Mouse (Mus musculus) kidney, adult 11 months (tissue): ENCODE results near the gene Gng12.
"Not testable (repeated sequence)": the region's sequence is repeated elsewhere in the genome, so short reads cannot be mapped to it uniquely, and the experiment has no call there.

Experiments
- DNase-seq: peaks from one replicate; pipeline ENCODE4 v3.0.0; 2022

Gng12 gene

DNA sequence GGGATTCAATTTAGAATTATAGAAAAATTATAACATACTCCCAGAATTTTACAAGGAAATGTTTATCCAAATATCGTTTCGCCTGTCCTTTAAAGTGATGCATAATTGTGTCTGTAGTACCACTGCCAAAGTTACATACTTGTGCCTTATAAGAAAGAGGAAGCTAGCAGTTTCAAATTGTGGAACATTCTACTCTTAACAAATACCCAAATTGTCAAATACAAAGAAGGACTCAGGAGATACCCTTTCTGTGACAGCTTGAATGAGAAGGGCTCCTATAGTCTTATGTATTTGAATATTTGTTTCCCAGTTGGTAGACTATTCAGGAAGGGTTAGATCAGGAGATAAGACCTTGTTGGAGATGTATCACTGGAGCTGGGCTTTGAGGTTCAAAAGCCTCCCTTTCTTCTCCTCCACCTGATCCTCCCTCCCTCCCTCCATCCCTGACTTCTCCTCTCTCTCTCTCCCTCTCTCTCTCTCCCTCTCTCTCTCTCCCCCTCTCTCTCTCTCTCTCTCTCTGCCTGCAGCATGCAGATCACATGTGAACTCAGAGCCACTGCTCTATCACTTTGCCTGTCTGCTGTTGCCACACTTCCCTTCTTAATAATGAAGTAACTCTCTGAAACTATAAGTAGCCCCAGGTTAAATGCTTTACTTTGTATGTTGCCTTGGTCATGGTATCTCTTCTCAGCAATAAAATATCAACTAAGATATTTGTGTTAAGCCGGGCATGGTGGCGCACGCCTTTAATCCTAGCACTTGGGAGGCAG lies 62.5 kb downstream of the Gng12 start:
- DNase-seq: no peak

- peak; percentile 69 for DNase-seq
Measured at GRCm38 (mm10) chr6:66962582-66963043, 66.4 kb downstream of the Gng12 start.

- DNase-seq: no peak
Measured at GRCm38 (mm10) chr6:66963068-66963467, 66.9 kb downstream of the Gng12 start.

DNA sequence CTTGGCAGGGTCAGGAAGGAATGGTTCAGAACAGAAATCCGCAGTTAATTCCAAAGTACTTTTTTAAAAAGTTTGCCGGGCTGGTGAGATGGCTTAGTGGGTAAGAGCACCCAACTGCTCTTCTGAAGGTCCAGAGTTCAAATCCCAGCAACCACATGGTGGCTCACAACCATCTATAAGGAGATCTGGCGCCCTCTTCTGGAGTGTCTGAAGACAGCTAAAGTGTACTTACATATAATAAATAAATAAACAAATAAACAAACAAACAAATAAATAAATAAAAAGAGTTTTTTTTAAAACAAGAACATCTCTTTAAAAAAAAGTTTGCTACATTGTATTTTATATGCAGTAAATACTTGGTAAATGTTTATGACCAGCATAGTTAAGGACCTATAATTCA lies 67.5 kb downstream of the Gng12 start:
- DNase-seq: not testable (repeated sequence)

GRCm38 (mm10) chr6:66964222-66964621 lies 68.0 kb downstream of the Gng12 start:
- DNase-seq: no peak

GRCm38 (mm10) chr6:66965203-66965602 lies 69.0 kb downstream of the Gng12 start:
- DNase-seq: no peak

- peak; percentile 66 for DNase-seq
Measured at GRCm38 (mm10) chr6:66967788-66968187, 71.6 kb downstream of the Gng12 start.

DNA sequence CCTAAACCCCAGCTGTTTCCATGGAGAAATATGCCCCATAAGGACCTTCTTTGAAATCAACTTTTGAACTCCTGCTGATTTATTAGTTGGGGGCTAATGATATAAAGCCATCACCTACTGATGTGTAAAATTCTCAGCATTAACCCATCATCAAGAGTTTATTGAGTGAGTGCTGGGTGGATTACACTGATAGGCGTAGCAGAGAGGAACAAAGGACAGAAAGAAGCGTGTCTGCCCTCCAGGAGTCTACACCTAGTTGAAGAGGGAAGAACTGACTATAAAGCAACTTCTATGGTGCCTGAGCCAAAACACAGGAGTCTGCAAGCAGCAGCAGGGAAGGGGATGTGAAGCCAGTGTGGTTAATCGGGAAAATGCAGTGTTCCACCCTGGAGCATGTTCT lies 73.2 kb downstream of the Gng12 start:
- no peak for DNase-seq

DNA sequence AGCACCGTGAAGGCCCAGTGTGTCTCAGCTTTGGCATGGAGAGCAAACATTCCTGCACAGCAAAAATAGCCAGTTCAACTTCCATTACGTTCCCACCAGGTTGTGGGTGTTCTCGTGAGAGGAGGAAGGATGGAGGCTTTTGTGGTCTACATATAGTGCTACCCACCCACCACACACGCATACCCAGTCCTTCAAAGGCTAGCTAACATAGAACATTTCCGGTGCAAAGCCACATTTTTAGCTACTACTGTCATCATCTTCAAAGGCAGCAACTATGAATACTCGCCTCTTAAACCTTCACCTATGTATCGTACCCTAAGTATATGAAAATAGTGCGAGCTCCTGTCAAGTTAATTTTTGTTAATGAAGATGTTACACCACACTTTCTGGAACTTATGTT lies 76.1 kb downstream of the Gng12 start:
- no peak for DNase-seq

GRCm38 (mm10) chr6:66973180-66973579 lies 77.0 kb downstream of the Gng12 start:
- no peak for DNase-seq

GRCm38 (mm10) chr6:66975522-66975921 lies 79.3 kb downstream of the Gng12 start:
- no peak for DNase-seq

DNA sequence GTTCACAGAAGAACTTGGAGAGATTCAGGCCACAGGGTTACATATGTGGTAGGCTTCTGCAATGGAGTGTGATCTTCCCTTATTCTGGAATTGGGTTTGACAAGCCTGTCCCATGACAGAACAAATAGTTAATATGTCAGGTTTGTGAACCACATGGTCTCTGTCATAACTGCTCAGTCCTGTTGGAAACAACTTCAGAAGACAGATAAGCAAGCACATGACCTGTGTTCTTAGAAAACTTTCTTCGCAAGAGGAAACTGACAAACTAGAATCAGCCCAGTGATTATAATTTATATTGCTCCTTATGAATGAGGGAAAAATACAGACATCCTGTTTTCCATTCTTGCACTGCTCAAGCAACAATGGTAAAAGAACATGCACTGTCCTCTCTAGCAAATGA lies 83.0 kb downstream of the Gng12 start:
- no peak for DNase-seq

DNA sequence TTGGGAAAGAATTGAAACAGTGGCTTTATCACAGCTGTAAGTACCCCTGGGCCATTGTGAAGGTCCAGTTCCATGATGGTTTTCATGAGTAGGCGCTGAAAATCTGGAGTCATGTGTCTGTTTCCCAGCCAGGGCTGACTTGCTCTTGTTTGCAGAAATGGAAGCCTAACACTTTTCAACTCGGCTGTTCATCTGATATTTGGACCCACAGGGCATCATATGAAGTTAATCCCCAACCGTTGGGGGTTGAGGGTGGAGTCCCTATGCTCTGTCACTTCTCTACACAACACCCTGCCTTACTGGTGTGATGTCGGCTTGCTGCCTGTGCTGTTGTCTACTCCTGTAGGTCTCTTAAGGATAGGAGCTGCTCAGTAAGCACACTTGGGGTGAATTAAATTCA lies 83.8 kb downstream of the Gng12 start:
- DNase-seq: no peak

- DNase-seq: no peak
Measured at GRCm38 (mm10) chr6:66981366-66981765, 85.2 kb downstream of the Gng12 start.

- peak; percentile 61 for DNase-seq
Measured at GRCm38 (mm10) chr6:66981864-66982263, 85.7 kb downstream of the Gng12 start.

GRCm38 (mm10) chr6:66984079-66984478 lies 87.9 kb downstream of the Gng12 start:
- no peak for DNase-seq

- DNase-seq: no peak
Measured at GRCm38 (mm10) chr6:66984672-66985071, 88.5 kb downstream of the Gng12 start.

GRCm38 (mm10) chr6:66985500-66985899 lies 89.3 kb downstream of the Gng12 start:
- DNase-seq: no peak

DNA sequence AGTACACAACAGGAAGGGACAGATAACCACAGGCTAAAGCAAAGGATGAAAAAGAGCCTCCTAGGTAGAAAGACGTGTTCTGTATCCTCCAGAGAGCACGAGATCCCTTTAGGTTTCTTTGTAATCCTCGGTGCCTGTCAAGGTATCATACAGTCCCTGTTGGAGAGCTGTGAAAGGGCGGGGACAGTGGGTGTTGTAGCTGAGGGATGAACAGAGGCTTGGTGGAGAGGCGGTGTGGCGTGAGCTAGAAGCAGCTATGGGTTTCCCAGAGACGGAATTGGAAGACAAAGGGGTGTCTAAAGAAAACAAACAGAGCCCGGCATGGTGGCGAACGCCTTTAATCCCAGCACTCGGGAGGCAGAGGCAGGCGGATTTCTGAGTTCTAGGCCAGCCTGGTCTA lies 89.9 kb downstream of the Gng12 start:
- DNase-seq: no peak

DNA sequence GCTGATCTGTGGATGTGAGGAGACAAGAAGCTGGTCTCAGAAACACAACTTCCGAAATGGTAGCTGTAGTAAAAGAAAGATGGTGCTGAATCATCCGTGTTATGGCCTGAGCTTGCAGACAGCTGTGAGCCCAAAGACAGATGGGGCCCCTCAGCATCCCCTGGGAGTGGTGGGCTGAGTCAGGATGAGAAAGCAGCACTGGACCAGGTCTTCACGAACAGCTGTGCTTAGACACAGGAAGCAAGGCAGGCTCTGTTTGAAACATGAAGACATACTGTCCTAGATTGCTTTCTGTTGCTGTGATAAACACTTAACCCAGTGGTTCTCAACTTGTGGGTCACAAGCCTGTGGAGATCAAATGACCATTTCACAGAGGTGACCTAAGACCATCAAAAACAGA lies 91.4 kb downstream of the Gng12 start:
- no peak for DNase-seq

DNA sequence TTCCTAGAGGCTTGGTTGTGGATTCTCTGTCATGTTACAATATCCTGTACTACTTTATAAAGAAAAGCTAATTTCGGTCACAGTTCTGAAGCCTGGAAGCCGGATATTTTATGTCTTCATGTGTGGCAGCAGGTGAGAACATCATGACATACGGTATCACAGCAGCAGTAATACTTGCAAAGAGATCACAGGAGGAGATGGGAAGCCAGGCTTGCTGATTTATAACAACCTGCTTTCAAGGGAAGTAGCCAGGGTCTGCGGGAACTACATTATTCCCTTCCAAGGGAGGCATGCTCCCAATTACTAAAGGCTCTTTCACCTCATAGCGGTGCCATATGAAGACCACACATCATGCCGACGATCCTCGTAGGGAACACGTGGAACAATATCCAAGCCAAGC lies 92.2 kb downstream of the Gng12 start:
- no peak for DNase-seq

DNA sequence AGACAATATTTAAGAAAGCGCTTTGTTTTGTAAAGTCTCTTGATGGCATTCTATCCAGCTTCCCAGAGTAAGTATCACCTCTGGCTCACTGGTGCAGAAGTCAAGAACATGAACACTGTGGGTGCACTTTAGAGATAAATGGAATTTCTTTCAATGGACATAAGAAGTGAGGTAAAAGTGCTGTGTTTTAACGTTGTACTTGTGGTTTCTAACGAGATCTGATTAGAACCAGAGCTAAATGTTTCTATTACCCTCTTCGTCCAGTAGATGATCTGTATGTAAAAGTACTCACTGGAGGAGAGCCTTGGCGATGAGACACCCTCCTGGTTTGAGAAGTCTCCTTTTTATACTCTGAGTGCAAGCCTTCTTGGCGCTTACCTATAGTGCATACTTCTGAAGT lies 92.8 kb downstream of the Gng12 start:
- no peak for DNase-seq

- no peak for DNase-seq
Measured at GRCm38 (mm10) chr6:66989518-66989917, 93.3 kb downstream of the Gng12 start.

DNA sequence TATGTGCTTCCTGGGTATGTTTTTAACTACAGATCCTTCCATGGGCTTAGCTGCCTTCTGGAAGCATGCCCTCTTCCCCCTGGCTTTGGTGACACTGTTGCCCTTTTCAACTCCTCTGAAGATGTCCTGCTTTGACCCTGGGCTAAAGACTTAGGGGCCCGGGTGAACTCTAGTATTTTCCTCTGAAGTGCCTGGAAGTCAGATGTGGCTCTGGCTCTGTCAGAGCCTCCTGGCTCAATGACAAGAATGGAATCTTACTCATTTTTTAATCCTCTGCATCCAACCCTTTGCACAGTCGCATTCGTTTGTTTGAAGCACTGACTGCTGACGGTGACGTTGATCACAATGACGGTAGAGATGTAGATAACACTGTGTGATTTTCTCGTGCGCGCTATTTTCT lies 96.0 kb downstream of the Gng12 start:
- no peak for DNase-seq

- DNase-seq: no peak
Measured at GRCm38 (mm10) chr6:66992786-66993185, 96.6 kb downstream of the Gng12 start.
